Mouse (Mus musculus): Measurements from ENCODE around the gene Smyd4.

GRCm38 (mm10) chr11:75313834-75314233, 34.4 kb upstream of the Smyd4 start:
- TF ChIP-seq CTCF (IDR thresholded peaks at IDR 0.05; ENCODE audit: insufficient read depth, low read length) (no peak), POLR2A (IDR thresholded peaks at IDR 0.05; ENCODE audit: borderline replicate concordance, extremely low read depth, low read depth, low read length) (no peak)
